Mouse (Mus musculus) forebrain, embryonic 16.5 days (tissue): ENCODE results near the gene Ankrd60. TPM values are rescaled to one million over a fixed set of nuclear protein-coding genes. Genes with fewer than 3 reads are reported as not detected.
A peak's percentile ranks its signal among the peaks of the same experiment; 100 is the strongest.

Experiments used
- ATAC-seq: fragments of 200-750 bp; cut with Nextera tagmentation; 2 replicates; pipeline ENCODE4 v1.8.0; 2017; ENCODE audit warnings: mild to moderate bottlenecking, moderate library complexity
- H3K27ac ChIP-seq: fragments of 300-500 bp; sonication (generic); 2 replicates; pipeline ENCODE4 v1.5.1; 2014; ENCODE audit warnings: low read length, control low read depth
- H3K27me3 ChIP-seq: fragments of 300-500 bp; sonication (generic); replicated peaks from 2 replicates; pipeline ENCODE4 v1.6.1; 2014; ENCODE audit warnings: low read length; ENCODE audit not compliant: control insufficient read depth, insufficient read depth
- H3K36me3 ChIP-seq: fragments of 300-500 bp; sonication (generic); 2 replicates; pipeline ENCODE4 v1.6.1; 2014; ENCODE audit not compliant: control insufficient read depth, insufficient read depth
- H3K4me1 ChIP-seq: fragments of 300-500 bp; sonication (generic); replicated peaks from 2 replicates; pipeline ENCODE4 v1.6.1; 2014; ENCODE audit warnings: low read length; ENCODE audit not compliant: control insufficient read depth, insufficient read depth
- H3K4me2 ChIP-seq: fragments of 300-500 bp; sonication (generic); 2 replicates; pipeline ENCODE4 v1.6.1; 2014; ENCODE audit warnings: mild to moderate bottlenecking, low read length, control low read depth
- H3K4me3 ChIP-seq: fragments of 300-500 bp; sonication (generic); replicated peaks from 2 replicates; pipeline ENCODE4 v1.5.1; 2014; ENCODE audit warnings: mild to moderate bottlenecking, low read length, control low read depth
- H3K9ac ChIP-seq: fragments of 300-500 bp; sonication (generic); replicated peaks from 2 replicates; pipeline ENCODE4 v1.6.1; 2014; ENCODE audit warnings: low read depth, low read length, control low read depth
- H3K9me3 ChIP-seq: fragments of 300-500 bp; sonication (generic); 2 replicates; pipeline ENCODE4 v1.6.1; 2016; ENCODE audit warnings: low read length; ENCODE audit not compliant: control insufficient read depth
- WGBS: fragments of 180-500 bp; shearing (Covaris S2); extraction: QIAGEN DNeasy Blood & Tissue Kit; methylation state at CpG from one replicate; pipeline ENCODE4 v1.1.7; 2014; 5-methylcytosine and 5-hydroxymethylcytosine counted together
- polyA plus RNA-seq: library from polyadenylated mRNA; unstranded; fragments of >200 nt; fragmentation: Nextera tagmentation; extraction: Ambion mirVana; gene quantifications from 2 replicates; pipeline ENCODE4 v1.2.1, GENCODE M21; 2015

The Ankrd60 gene
- not detected in 2 replicates for polyA plus RNA-seq

- ATAC-seq = peak; percentile 59
- Histone ChIP-seq H3K4me3 (peak within 1 kb of the TSS; percentile 42), H3K27ac (no peak within 1 kb of the TSS), H3K36me3 (no peaks in the 10 kb centered on the region), H3K9me3 (no peaks in the 10 kb centered on the region), H3K27me3 (peaks cover 18% of the 10 kb centered on the region), H3K9ac (peak within 1 kb of the TSS; percentile 50), H3K4me2 (peak within 1 kb of the TSS; percentile 71), H3K4me1 (peaks cover 8% of the 10 kb centered on the region)
- WGBS = 13% methylated on average over 44 of the region's 58 CpGs
Observed at GRCm38 (mm10) chr2:173577669-173578557, at the start of gene Ankrd60. Ankrd60 (minus strand) TSS chr2:173578365.

GRCm38 (mm10) chr2:173625786-173626185 lies 47.6 kb upstream of the Ankrd60 start:
- no peak for ATAC-seq
- Histone ChIP-seq H3K4me3 (no peak overlapping the region), H3K27me3 (no peaks in the 10 kb centered on the region), H3K27ac (no peak overlapping the region), H3K4me1 (no peaks in the 10 kb centered on the region), H3K36me3 (no peaks in the 10 kb centered on the region), H3K9ac (no peak overlapping the region), H3K9me3 (no peaks in the 10 kb centered on the region), H3K4me2 (no peak overlapping the region)
- WGBS = 89% methylated on average over 3 of the region's 3 CpGs

- Histone ChIP-seq H3K4me3 (no peak overlapping the region), H3K9me3 (no peaks in the 10 kb centered on the region), H3K4me1 (no peaks in the 10 kb centered on the region), H3K9ac (no peak overlapping the region), H3K4me2 (no peak overlapping the region), H3K36me3 (no peaks in the 10 kb centered on the region), H3K27me3 (no peaks in the 10 kb centered on the region), H3K27ac (no peak overlapping the region)
- no peak for ATAC-seq
- WGBS = 84% methylated on average over 7 of the region's 7 CpGs
Observed at GRCm38 (mm10) chr2:173624667-173625066, 46.5 kb upstream of the Ankrd60 start.

- 76% methylated on average over 7 of the region's 7 CpGs for WGBS
- no peak for ATAC-seq
Observed at GRCm38 (mm10) chr2:173622173-173622601, 44.0 kb upstream of the Ankrd60 start.

DNA sequence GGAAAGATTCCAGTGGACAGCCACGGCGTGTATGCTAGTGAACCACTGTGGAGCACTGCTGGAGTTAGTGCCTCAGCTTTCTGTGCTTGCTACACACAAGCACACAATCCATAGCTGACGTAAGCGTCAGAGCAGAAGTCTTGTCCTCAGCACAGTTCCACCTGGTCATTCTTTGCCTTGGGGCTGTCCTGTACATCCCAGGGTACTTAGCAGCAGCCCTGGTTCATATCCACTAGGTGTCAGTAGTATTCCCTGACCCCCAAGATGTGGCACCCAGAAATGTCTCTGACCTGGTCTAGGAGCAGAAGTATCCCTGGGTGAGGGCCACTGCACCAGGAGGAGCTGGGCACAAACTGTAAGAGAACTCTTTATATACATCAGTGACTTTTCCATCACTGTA lies 42.5 kb upstream of the Ankrd60 start:
- Histone ChIP-seq H3K4me2 (no peak overlapping the region), H3K4me1 (no peaks in the 10 kb centered on the region), H3K27me3 (no peaks in the 10 kb centered on the region), H3K9me3 (peaks cover 9% of the 10 kb centered on the region; the same call in 1 of the 2 replicates), H3K36me3 (no peaks in the 10 kb centered on the region), H3K4me3 (no peak overlapping the region), H3K9ac (no peak overlapping the region), H3K27ac (no peak overlapping the region)
- WGBS = 91% methylated on average over 4 of the region's 4 CpGs
- no peak for ATAC-seq

More at GRCm38 (mm10) chr2:173622173-173622601, 44.0 kb upstream of the Ankrd60 start:
- no peaks in the 10 kb centered on the region for H3K9me3 ChIP-seq
- H3K4me3 ChIP-seq = no peak overlapping the region
- no peak overlapping the region for H3K9ac ChIP-seq
- H3K4me2 ChIP-seq = no peak overlapping the region
- H3K4me1 ChIP-seq = no peaks in the 10 kb centered on the region
- H3K27me3 ChIP-seq = no peaks in the 10 kb centered on the region
- no peak overlapping the region for H3K27ac ChIP-seq
- no peaks in the 10 kb centered on the region for H3K36me3 ChIP-seq

DNA sequence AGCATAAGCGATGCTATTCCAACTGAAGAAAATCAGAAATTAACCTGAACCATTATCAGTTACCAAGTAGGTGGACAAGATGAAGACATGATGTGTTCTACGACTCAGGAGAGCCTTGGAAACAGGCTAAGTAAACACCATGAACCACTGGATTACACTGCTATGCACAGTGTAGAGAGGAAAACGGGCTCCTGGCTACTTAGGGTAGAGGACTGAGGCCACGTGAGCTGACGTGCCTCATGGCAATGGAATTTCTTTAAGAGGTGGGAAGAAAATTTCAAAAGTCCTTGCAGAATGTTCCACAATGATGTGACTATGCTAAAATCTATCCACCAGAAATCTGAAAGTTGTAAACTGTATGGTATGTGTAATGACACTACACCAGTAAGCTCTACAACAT lies 41.0 kb upstream of the Ankrd60 start:
- WGBS = 90% methylated on average over 5 of the region's 5 CpGs
- peaks cover 9% of the 10 kb centered on the region; the same call in 1 of the 2 replicates for H3K9me3 ChIP-seq
- H3K27ac ChIP-seq = no peak overlapping the region
- H3K36me3 ChIP-seq = no peaks in the 10 kb centered on the region
- ATAC-seq = no peak
- H3K4me1 ChIP-seq = no peaks in the 10 kb centered on the region
- no peak overlapping the region for H3K9ac ChIP-seq
- no peak overlapping the region for H3K4me3 ChIP-seq
- H3K27me3 ChIP-seq = no peaks in the 10 kb centered on the region
- H3K4me2 ChIP-seq = no peak overlapping the region

DNA sequence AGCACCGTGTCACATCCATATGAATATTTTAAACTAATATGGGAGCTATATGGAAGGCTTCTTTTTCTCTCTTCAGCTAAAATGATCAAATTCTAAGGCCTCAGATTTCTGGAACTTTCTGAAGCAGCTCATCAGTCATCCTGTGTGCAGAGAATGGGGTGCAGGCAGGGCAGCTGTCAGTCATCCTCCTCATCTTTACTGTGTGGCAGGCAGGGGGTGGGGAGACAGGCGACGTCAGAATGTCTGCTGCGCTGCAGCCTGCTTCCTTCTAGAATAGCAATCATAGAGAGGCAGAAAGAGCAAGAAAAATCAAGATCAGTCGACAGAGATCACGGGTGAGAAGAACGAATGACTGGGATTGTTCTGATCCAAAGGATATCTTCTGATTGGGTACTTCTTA lies 38.0 kb upstream of the Ankrd60 start:
- H3K4me2 ChIP-seq = no peak overlapping the region
- H3K27ac ChIP-seq = no peak overlapping the region
- ATAC-seq = no peak
- no peaks in the 10 kb centered on the region for H3K27me3 ChIP-seq
- H3K9ac ChIP-seq = no peak overlapping the region
- WGBS = 54% methylated on average over 7 of the region's 7 CpGs
- no peaks in the 10 kb centered on the region for H3K4me1 ChIP-seq
- no peaks in the 10 kb centered on the region for H3K36me3 ChIP-seq
- no peak overlapping the region for H3K4me3 ChIP-seq
- H3K9me3 ChIP-seq = peaks cover 9% of the 10 kb centered on the region; the same call in 1 of the 2 replicates

- no peak overlapping the region for H3K4me2 ChIP-seq
- WGBS = 51% methylated on average over 11 of the region's 11 CpGs
- ATAC-seq = 0 out of 2 replicates have a peak, but pooled peaks have one; percentile 36
Observed at GRCm38 (mm10) chr2:173615378-173616081, 37.4 kb upstream of the Ankrd60 start.

More at GRCm38 (mm10) chr2:173615378-173616081, 37.4 kb upstream of the Ankrd60 start:
- Histone ChIP-seq H3K27ac (no peak overlapping the region), H3K4me3 (no peak overlapping the region), H3K9ac (no peak overlapping the region), H3K9me3 (peaks cover 9% of the 10 kb centered on the region; the same call in 1 of the 2 replicates), H3K4me1 (no peaks in the 10 kb centered on the region), H3K36me3 (no peaks in the 10 kb centered on the region), H3K27me3 (no peaks in the 10 kb centered on the region)
